Comparison of ENCODE assay signal across 21 mouse cellular contexts in genomic region chr2:72881554-72881953, GRCm38 (mm10).
A peak's percentile ranks its signal among the peaks of the same experiment; 100 is the strongest.
DNase-seq lines count a peak whose midpoint lies in the region.
"Had no signal": no experiment of that assay in that cellular context is flagged by ENCODE, and none has a peak within 500 bp of the region (broad histone marks: within the 10 kb centered on the region; RNA-seq: fewer than 3 reads in every experiment).

No protein-coding gene starts in this region.

- DNase-seq in 3134 (ENCODE audit: extremely low read depth, insufficient read length, low spot score) (peak; percentile 51), adipocyte (ENCODE audit: low spot score) (peak; percentile 39)
- DNase-seq in Muller cell, postnatal 12 days (ENCODE audit: inconsistent ontology term), result peak; percentile 86
- DNase-seq in induced T-regulatory cell, adult 2 months (ENCODE audit: low read depth), result peak; percentile 47
- no peak for DNase-seq in gastrocnemius, postnatal 4 days (ENCODE audit: low spot score in 2 of 2)
- no peak for DNase-seq in kidney, adult 8-10 months
- DNase-seq in urinary bladder, postnatal 25 days (ENCODE audit: low spot score), result no peak
- DNase-seq in kidney, postnatal 4 days, result no peak
- DNase-seq: adrenal gland, postnatal 10 days; cerebellum, adult 2 months; gastrocnemius, adult 2 months; heart, adult 18-20 months; heart, postnatal 36 days; kidney, adult 9 months; kidney, postnatal 14 days; layer of hippocampus, postnatal 36 days; lung, adult 18-20 months; lung, postnatal 10 days; right cerebral cortex, postnatal 14 days; spleen, adult 18-20 months; thymus, postnatal 14 days had no signal

Comparison
In these comparisons a context has a peak if more than half of its experiments do, and no peak if none do; other contexts are left out.
1. DNase-seq: peak in 3134 (single experiment), Muller cell, postnatal 12 days (single experiment), adipocyte (single experiment) and induced T-regulatory cell, adult 2 months (single experiment); none in gastrocnemius, postnatal 4 days (0 of 2), kidney, adult 8-10 months (0 of 2), urinary bladder, postnatal 25 days (single experiment) and kidney, postnatal 4 days (0 of 2).